Mouse (Mus musculus): ENCODE results near the gene Nudt9.

- no peak for TF ChIP-seq CTCF (IDR thresholded peaks at IDR 0.05; ENCODE audit: control insufficient read depth, insufficient read depth, insufficient read length)
- TF ChIP-seq USF1 (IDR thresholded peaks at IDR 0.05; ENCODE audit: low read depth): no peak
- TF ChIP-seq MAX (IDR thresholded peaks at IDR 0.05): no peak
- no peak for TF ChIP-seq MYOD1 (IDR thresholded peaks at IDR 0.05; ENCODE audit: control insufficient read depth, insufficient read length, low read depth)
- TF ChIP-seq CEBPB (IDR thresholded peaks at IDR 0.05; ENCODE audit: low read depth): no peak
- no peak for TF ChIP-seq MYOG (IDR thresholded peaks at IDR 0.05; ENCODE audit: control insufficient read depth, extremely low read depth, insufficient read length)
These were observed 67.5 kb downstream of the Nudt9 start, which contains the start of gene Sparcl1 for GRCm38 (mm10) chr5:104113491-104114172.

Measured in C2C12 (cell line).